In genomic region chr6:97952845-97953244, GRCm38 (mm10) we compare ENCODE assay signal across 12 mouse cellular contexts.
DNase-seq lines count a peak whose midpoint lies in the region.
"Had no signal": no experiment of that assay in that cellular context is flagged by ENCODE, and none has a peak within 500 bp of the region (broad histone marks: within the 10 kb centered on the region; RNA-seq: fewer than 3 reads in every experiment).

No protein-coding gene starts in this region.

- DNase-seq in frontal cortex, postnatal 36 days (ENCODE audit: low spot score in 2 of 2), result peak; percentile 24 to 40
- no peak for DNase-seq in frontal cortex, postnatal 25 days (ENCODE audit: low spot score in 2 of 2)
- DNase-seq in right cerebral cortex, postnatal 14 days, result peak; percentile 6
- no peak for DNase-seq in right cerebral cortex, postnatal 4 days
- DNase-seq in heart, postnatal 4 days, result peak; percentile 13
- no peak for DNase-seq in urinary bladder, postnatal 4 days (ENCODE audit: low spot score in 2 of 2)
- DNase-seq in kidney, adult 18-20 months, result no peak
- DNase-seq in urinary bladder, postnatal 10 days (ENCODE audit: low spot score), result no peak
- DNase-seq: cerebellum, adult 9-10 months; gastrocnemius, postnatal 10 days; liver, embryonic 13.5 days; midbrain, embryonic 14.5 days had no signal

Comparison
In these comparisons a context has a peak if more than half of its experiments do, and no peak if none do; other contexts are left out.
1. DNase-seq: peak in frontal cortex, postnatal 36 days (2 of 2), right cerebral cortex, postnatal 14 days (single experiment) and heart, postnatal 4 days (single experiment); none in frontal cortex, postnatal 25 days (0 of 2), right cerebral cortex, postnatal 4 days (single experiment), urinary bladder, postnatal 4 days (0 of 2), kidney, adult 18-20 months (single experiment) and urinary bladder, postnatal 10 days (single experiment).